Mouse (Mus musculus) neural tube, embryonic 14.5 days (tissue): ENCODE measurements around the gene Arl3. TPM values are rescaled to one million over a fixed set of nuclear protein-coding genes. Genes with fewer than 3 reads are reported as not detected.

Source experiments
- ATAC-seq: fragments of 200-750 bp; cut with Nextera tagmentation; 2 replicates; pipeline ENCODE4 v1.8.0; 2017; ENCODE audit warnings: low read depth, mild to moderate bottlenecking, moderate TSS enrichment, moderate library complexity
- H3K27ac ChIP-seq: fragments of 300-500 bp; sonication (generic); 2 replicates; pipeline ENCODE4 v1.5.1; 2014; ENCODE audit warnings: low read depth, mild to moderate bottlenecking, control low read depth, low read length, moderate library complexity, mixed read lengths
- H3K27me3 ChIP-seq: fragments of 300-500 bp; sonication (generic); 2 replicates; pipeline ENCODE4 v1.6.1; 2014; ENCODE audit warnings: low read length; ENCODE audit not compliant: control insufficient read depth, insufficient read depth
- H3K36me3 ChIP-seq: fragments of 300-500 bp; sonication (generic); 2 replicates; pipeline ENCODE4 v1.6.1; 2014; ENCODE audit warnings: low read length, mixed read lengths; ENCODE audit not compliant: control insufficient read depth, insufficient read depth
- H3K4me1 ChIP-seq: fragments of 300-500 bp; sonication (generic); 2 replicates; pipeline ENCODE4 v1.6.1; 2014; ENCODE audit warnings: low read length; ENCODE audit not compliant: control insufficient read depth, insufficient read depth
- H3K4me2 ChIP-seq: fragments of 300-500 bp; sonication (generic); 2 replicates; pipeline ENCODE4 v1.6.1; 2014; ENCODE audit warnings: mild to moderate bottlenecking, low read depth, low read length, control low read depth
- H3K4me3 ChIP-seq: fragments of 300-500 bp; sonication (generic); 2 replicates; pipeline ENCODE4 v1.5.1; 2014; ENCODE audit warnings: low read depth, low read length, control low read depth, mixed read lengths
- H3K9ac ChIP-seq: fragments of 300-500 bp; sonication (generic); replicated peaks from 2 replicates; pipeline ENCODE4 v1.6.1; 2014; ENCODE audit warnings: low read depth, mild to moderate bottlenecking, control low read depth, low read length, mixed read lengths
- H3K9me3 ChIP-seq: fragments of 300-500 bp; sonication (generic); 2 replicates; pipeline ENCODE4 v1.6.1; 2016; ENCODE audit warnings: low read length; ENCODE audit not compliant: control insufficient read depth
- WGBS: fragments of 180-500 bp; shearing (Covaris S2); extraction: QIAGEN DNeasy Blood & Tissue Kit; methylation state at CpG from one replicate; pipeline ENCODE4 v1.1.7; 2014; 5-methylcytosine and 5-hydroxymethylcytosine counted together
- polyA plus RNA-seq: library from polyadenylated mRNA; unstranded; fragments of >200 nt; fragmentation: Nextera tagmentation; extraction: Ambion mirVana; gene quantifications from 2 replicates; pipeline ENCODE4 v1.2.1, GENCODE M21; 2014

Gene Arl3
- polyA plus RNA-seq, 1 experiment from 2014 or later, result 160 TPM

DNA sequence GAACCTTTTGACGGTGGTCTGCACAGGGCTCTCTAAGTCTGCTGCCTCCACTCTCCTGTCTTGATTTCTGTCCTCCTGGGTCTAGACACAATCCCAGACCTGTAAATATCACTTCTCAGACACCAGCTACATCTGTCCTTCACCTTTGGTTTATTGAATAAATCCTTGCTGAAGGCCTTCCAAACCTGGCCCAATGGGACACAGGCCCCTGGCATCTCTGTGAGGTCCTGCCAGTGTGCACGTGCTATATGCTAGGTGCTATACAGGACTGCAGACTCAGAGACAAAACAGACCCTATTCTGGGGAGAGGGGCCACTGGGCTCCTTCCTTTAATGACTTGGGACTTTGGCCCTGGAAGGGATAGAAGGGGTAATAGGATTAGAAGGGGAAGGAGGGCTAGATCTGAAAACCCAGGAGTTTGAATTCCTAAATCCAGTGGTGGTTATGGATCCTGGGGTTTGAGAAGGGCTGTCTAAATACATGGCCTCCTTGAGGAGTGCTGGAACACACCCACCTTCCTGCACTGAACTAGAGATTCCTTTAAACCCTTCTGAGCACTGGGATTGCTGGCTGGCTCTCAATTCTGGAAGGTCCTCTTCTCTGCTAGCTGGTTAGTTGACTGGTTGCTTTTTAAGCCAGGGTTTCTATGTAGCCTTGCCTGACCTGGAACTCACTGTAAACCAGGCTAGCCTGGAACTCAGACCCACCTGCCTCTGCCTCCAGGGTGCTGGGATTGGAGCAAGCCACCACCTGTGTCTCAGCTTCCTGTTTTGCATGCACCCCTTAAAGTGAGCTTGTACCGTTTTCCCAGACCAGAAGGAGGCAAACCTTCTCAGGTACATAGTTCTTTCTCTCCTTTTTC lies 56.1 kb downstream of the Arl3 start:
- Histone ChIP-seq H3K27me3 (no peaks in the 10 kb centered on the region), H3K4me3 (no peak overlapping the region), H3K9ac (no peak overlapping the region), H3K9me3 (no peaks in the 10 kb centered on the region), H3K4me1 (peaks cover 13% of the 10 kb centered on the region), H3K4me2 (no peak overlapping the region), H3K36me3 (peaks cover 37% of the 10 kb centered on the region), H3K27ac (no peak overlapping the region)
- 53% methylated on average over 3 of the region's 3 CpGs for WGBS
- ATAC-seq, result no peak

DNA sequence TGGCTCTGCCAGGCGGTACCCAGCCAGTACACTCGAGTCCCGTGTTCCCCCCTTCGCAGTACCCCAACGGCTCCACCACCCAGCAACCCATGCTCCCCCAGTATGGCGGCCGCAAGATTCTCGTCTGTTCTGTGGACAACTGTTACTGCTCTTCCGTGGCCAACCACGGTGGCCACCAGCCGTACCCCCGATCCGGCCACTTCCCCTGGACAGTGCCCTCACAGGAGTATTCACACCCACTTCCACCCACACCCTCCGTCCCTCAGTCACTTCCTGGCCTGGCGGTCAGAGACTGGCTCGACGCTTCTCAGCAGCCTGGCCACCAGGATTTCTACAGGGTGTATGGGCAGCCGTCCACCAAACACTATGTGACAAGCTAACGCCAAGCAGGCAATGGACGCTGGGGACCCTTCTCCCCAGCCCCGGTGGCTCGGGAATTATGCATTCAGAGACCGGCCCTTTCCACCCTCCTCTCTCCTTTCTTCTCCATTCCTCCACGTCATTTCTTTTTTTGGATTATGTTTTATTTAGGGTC lies 57.6 kb downstream of the Arl3 start:
- H3K9ac ChIP-seq, result no peak overlapping the region
- WGBS, result 93% methylated on average over 23 of the region's 24 CpGs
- ATAC-seq, result no peak
- no peaks in the 10 kb centered on the region for H3K9me3 ChIP-seq
- H3K27ac ChIP-seq, result no peak overlapping the region
- H3K4me2 ChIP-seq, result no peak overlapping the region
- no peaks in the 10 kb centered on the region for H3K27me3 ChIP-seq
- peaks cover 46% of the 10 kb centered on the region for H3K36me3 ChIP-seq
- H3K4me1 ChIP-seq, result peaks cover 13% of the 10 kb centered on the region
- no peak overlapping the region for H3K4me3 ChIP-seq

DNA sequence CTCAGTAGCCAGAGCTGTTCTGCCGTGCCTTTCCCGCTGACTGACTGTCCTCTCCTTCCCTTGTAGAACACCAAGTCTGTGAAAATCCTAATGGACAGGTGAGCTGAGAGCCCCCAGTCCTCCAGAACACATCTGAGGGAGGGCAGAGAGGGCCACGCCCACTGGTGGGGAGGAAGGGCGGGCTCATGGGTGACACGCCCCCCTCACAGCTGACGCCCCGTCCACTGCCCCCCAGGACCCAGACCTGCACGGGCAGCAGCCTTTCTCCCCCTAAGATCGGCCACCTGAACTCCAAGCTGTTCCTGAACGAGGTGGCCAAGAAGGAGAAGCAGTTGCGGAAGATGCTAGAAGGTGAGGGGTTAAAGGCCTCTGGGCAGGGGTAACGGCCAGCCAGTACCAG lies 58.6 kb downstream of the Arl3 start:
- no peak for ATAC-seq
- Histone ChIP-seq H3K9ac (no peak overlapping the region), H3K4me2 (no peak overlapping the region), H3K27me3 (no peaks in the 10 kb centered on the region), H3K36me3 (peaks cover 46% of the 10 kb centered on the region), H3K27ac (no peak overlapping the region), H3K9me3 (no peaks in the 10 kb centered on the region), H3K4me1 (peaks cover 22% of the 10 kb centered on the region), H3K4me3 (no peak overlapping the region)
- WGBS, result 81% methylated on average over 12 of the region's 12 CpGs

DNA sequence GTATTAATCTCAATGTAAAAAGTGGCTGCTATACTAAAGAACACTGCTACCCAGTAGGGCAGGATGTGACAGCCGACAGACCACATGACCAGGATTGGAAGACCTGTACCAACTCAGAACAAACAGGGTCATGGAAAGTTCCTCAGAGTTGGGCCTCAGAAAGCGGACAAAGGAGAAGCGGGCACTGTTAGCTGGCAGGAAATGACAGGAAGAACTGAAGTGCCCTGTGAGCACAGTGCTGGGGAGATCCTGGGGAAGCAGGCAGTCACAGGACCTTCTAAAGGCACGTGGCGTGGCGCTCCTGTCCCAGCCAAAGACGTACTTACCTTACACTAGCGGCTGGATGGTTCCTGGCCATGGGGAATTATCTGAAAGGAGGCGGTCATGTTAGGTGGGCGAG lies 61.7 kb downstream of the Arl3 start:
- H3K36me3 ChIP-seq, result peaks cover 52% of the 10 kb centered on the region
- H3K27me3 ChIP-seq, result no peaks in the 10 kb centered on the region
- no peak overlapping the region for H3K9ac ChIP-seq
- no peak overlapping the region for H3K27ac ChIP-seq
- no peak for ATAC-seq
- H3K4me1 ChIP-seq, result peaks cover 41% of the 10 kb centered on the region
- H3K4me2 ChIP-seq, result no peak overlapping the region
- no peaks in the 10 kb centered on the region for H3K9me3 ChIP-seq
- 88% methylated on average over 10 of the region's 10 CpGs for WGBS
- no peak overlapping the region for H3K4me3 ChIP-seq

DNA sequence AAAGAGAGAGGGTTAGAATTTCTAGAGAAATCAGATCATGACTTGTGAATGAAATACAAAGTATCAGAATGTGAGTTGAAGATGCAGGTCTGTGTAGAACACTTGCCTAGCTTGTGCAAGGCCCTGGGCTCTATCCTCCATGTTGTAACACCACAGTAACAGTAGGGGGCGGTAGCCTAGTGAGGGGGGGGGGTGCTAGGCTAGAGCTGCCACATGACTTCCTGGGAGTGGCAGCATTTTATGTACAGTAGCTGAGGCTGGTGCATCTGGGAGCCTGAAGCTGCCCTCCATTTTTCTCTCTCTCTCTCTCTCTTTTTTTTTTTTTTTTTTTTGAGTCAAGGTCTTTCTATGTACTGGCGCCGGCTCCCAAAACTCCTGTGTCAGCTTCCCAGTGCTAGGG lies 62.2 kb downstream of the Arl3 start:
- H3K4me2 ChIP-seq, result no peak overlapping the region
- H3K27ac ChIP-seq, result no peak overlapping the region
- 73% methylated on average over 3 of the region's 3 CpGs for WGBS
- no peak overlapping the region for H3K4me3 ChIP-seq
- H3K9ac ChIP-seq, result no peak overlapping the region
- no peaks in the 10 kb centered on the region for H3K27me3 ChIP-seq
- H3K4me1 ChIP-seq, result peaks cover 45% of the 10 kb centered on the region
- ATAC-seq, result no peak
- H3K9me3 ChIP-seq, result no peaks in the 10 kb centered on the region
- peaks cover 52% of the 10 kb centered on the region for H3K36me3 ChIP-seq

DNA sequence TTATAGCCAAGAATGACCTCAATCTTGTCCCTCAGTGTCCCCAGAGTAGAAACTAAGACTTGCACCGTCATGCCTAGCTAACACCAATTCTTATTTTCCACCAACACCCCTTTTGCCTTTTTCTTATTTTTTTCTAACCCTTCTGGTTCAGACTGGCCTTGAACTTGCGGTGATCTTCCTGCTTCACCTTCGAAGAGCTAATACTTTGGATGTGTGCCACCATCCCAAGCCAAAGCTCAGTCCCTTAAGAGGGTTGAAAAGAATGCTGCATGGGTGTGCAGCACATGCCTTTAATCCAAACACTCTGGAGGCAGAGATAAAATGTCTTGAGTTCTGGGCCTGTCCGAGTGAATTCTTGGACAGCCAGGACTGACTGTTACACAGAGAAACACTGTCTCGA lies 62.6 kb downstream of the Arl3 start:
- H3K9ac ChIP-seq, result no peak overlapping the region
- H3K4me1 ChIP-seq, result peaks cover 49% of the 10 kb centered on the region
- H3K27ac ChIP-seq, result no peak overlapping the region
- no peak overlapping the region for H3K4me2 ChIP-seq
- 82% methylated on average over 5 of the region's 5 CpGs for WGBS
- peaks cover 48% of the 10 kb centered on the region for H3K36me3 ChIP-seq
- H3K27me3 ChIP-seq, result no peaks in the 10 kb centered on the region
- H3K4me3 ChIP-seq, result no peak overlapping the region
- no peaks in the 10 kb centered on the region for H3K9me3 ChIP-seq
- no peak for ATAC-seq

DNA sequence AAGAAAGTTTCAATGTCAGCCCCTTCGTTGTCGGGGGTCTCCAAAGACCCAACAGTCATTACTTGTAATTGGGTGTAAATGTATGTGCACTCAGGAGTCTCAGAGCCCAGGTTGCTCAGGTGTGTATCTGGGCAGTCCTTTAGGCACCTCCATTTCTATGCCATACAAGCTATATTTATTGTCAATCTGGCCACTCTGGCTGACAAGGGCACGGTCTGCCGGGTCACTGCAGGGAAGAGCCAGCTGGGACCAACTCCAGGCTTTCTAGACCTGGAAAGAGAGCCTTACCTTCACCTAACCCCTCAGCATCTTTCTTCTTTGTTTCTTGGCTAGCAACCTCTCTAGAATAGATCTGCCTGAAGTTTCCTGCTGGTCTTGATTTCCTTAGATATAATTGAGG lies 63.3 kb downstream of the Arl3 start:
- no peak overlapping the region for H3K27ac ChIP-seq
- no peak for ATAC-seq
- no peak overlapping the region for H3K4me3 ChIP-seq
- H3K27me3 ChIP-seq, result no peaks in the 10 kb centered on the region
- 84% methylated on average over 4 of the region's 4 CpGs for WGBS
- no peaks in the 10 kb centered on the region for H3K9me3 ChIP-seq
- H3K4me1 ChIP-seq, result peaks cover 56% of the 10 kb centered on the region
- H3K9ac ChIP-seq, result no peak overlapping the region
- no peak overlapping the region for H3K4me2 ChIP-seq
- peaks cover 41% of the 10 kb centered on the region for H3K36me3 ChIP-seq

DNA sequence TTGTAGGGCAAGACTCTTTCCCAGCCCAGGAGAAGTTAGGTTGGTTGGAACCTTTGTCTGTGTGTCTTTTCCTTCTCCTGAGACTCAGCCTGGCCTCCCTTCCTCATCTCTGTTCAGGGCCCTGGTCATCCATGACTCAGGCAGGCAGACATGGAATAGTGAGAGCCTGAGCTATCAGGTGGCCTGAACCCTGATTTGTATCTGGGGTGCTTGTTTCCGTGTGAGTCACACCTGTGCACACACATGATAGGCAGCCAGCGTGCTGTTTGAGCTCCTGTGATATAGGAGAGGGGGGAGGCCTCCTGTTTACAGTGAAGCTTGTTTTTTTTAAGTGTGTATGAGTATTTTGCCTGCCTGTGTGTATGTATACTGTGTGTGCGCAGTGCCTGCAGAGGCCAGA lies 63.8 kb downstream of the Arl3 start:
- H3K4me3 ChIP-seq, result no peak overlapping the region
- H3K4me1 ChIP-seq, result peaks cover 60% of the 10 kb centered on the region
- no peak overlapping the region for H3K9ac ChIP-seq
- H3K27ac ChIP-seq, result no peak overlapping the region
- WGBS, result 77% methylated on average over 3 of the region's 3 CpGs
- no peak overlapping the region for H3K4me2 ChIP-seq
- no peaks in the 10 kb centered on the region for H3K9me3 ChIP-seq
- no peaks in the 10 kb centered on the region for H3K27me3 ChIP-seq
- H3K36me3 ChIP-seq, result peaks cover 36% of the 10 kb centered on the region
- no peak for ATAC-seq

DNA sequence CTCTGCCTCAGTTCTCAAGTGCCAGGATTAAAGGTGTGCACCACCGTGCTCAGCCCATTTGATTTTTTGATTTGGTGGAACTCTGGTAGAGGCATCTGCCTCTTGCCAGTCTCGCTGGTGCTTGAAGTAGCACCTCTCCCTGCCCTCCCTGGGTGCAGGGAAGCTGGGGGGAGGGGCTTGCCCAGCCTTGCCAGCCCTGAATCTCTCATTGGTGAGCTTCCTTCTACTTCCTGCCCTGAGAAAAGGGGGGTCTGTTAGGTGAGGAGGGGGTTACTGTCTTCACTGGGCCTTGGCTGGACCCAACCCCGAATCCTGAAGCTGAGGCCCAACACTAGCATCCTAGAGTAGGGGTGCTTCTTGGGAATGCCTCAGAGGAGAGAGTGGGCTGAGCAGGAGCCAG lies 64.3 kb downstream of the Arl3 start:
- Histone ChIP-seq H3K27me3 (no peaks in the 10 kb centered on the region), H3K36me3 (peaks cover 31% of the 10 kb centered on the region), H3K4me3 (no peak overlapping the region), H3K9ac (no peak overlapping the region), H3K27ac (no peak overlapping the region), H3K4me1 (peaks cover 60% of the 10 kb centered on the region), H3K9me3 (no peaks in the 10 kb centered on the region), H3K4me2 (no peak overlapping the region)
- ATAC-seq, result no peak
- 25% methylated on average over 3 of the region's 3 CpGs for WGBS
